Mouse (Mus musculus) CH12.LX (cell line): ENCODE results near the gene Cacna1b.

Experiments used
- BHLHE40 ChIP-seq: IDR thresholded peaks from 2 replicates; pipeline ENCODE4 v1.6.1; 2011; ENCODE audit warnings: mild to moderate bottlenecking, low read depth, low read length, improper control_type of control experiment
- CTCF ChIP-seq, 2 experiments: IDR thresholded peaks in 1 of 2; conservative IDR thresholded peaks in 1 of 2; 2 replicates each; pipeline ENCODE4 v1.5.1; 2011 to 2012; ENCODE audit warnings: low read depth in 2 of 2, low read length in 2 of 2, improper control_type of control experiment in 1 of 2, inconsistent platforms in 1 of 2, mild to moderate bottlenecking in 1 of 2, moderate library complexity in 1 of 2
- ELF1 ChIP-seq: IDR thresholded peaks from 2 replicates; pipeline ENCODE4 v1.6.1; 2014; ENCODE audit warnings: low read depth, mild to moderate bottlenecking, inconsistent platforms, low read length, improper control_type of control experiment
- EP300 ChIP-seq: IDR thresholded peaks from 2 replicates; pipeline ENCODE4 v1.6.1; 2011; ENCODE audit warnings: low read length, improper control_type of control experiment
- GABPA ChIP-seq: IDR thresholded peaks from 2 replicates; pipeline ENCODE4 v1.6.1; 2012; ENCODE audit warnings: low read depth, low read length, improper control_type of control experiment, inconsistent platforms; ENCODE audit not compliant: insufficient replicate concordance
- KAT2A ChIP-seq: IDR thresholded peaks from 2 replicates; pipeline ENCODE4 v1.6.1; 2012; ENCODE audit warnings: low read length, improper control_type of control experiment, inconsistent platforms; ENCODE audit not compliant: insufficient replicate concordance
- MAFK ChIP-seq: IDR thresholded peaks from 2 replicates; pipeline ENCODE4 v1.6.1; 2011; ENCODE audit warnings: low read length, improper control_type of control experiment; ENCODE audit not compliant: insufficient replicate concordance
- MAZ ChIP-seq: IDR thresholded peaks from 2 replicates; pipeline ENCODE4 v1.6.1; 2012; ENCODE audit warnings: low read depth, mild to moderate bottlenecking, inconsistent platforms, low read length, improper control_type of control experiment, moderate library complexity
- NELFE ChIP-seq: IDR thresholded peaks from 2 replicates; pipeline ENCODE4 v1.6.1; 2011; ENCODE audit warnings: low read depth, low read length, improper control_type of control experiment
- POLR2A ChIP-seq: IDR thresholded peaks from 2 replicates; pipeline ENCODE4 v1.6.1; 2011; ENCODE audit warnings: low read depth, mild to moderate bottlenecking, improper control_type of control experiment, low read length
- USF1 ChIP-seq: IDR thresholded peaks from 2 replicates; pipeline ENCODE4 v1.6.1; 2014; ENCODE audit warnings: low read depth, mild to moderate bottlenecking, inconsistent platforms, low read length, improper control_type of control experiment
- ZC3H11A ChIP-seq: IDR thresholded peaks from 2 replicates; pipeline ENCODE4 v1.6.1; 2012; ENCODE audit warnings: low read depth, mild to moderate bottlenecking, inconsistent platforms, low read length, improper control_type of control experiment
- ZMIZ1 ChIP-seq: IDR thresholded peaks from 2 replicates; pipeline ENCODE4 v1.6.1; 2012; ENCODE audit warnings: low read depth, mild to moderate bottlenecking, inconsistent platforms, low read length, improper control_type of control experiment

DNA sequence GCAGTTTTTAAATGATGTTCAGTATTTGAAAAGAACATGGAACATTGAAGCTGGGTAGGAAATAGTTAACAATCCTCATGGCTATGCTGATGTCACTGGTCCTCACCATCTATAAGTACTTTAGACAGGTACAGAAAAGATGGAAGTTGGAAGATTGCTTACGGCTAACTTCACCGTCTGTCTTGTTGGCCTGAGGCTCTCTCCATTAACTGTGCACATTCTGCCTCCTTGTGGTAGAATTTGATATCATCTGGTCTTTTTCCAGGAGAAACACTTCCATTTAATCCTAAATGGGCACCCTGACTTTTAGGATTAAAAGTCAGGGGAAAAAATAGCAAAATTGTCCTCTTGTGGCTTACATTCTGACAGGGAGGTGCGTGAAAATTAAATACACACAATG is 194.4 kb downstream of the Cacna1b start:
- no peak for TF ChIP-seq USF1
- TF ChIP-seq ELF1: no peak
- no peak for TF ChIP-seq POLR2A
- TF ChIP-seq ZC3H11A: peak; percentile 32; the same call in 1 of the 2 replicates
- TF ChIP-seq MAZ: no peak
- no peak for TF ChIP-seq KAT2A
- no peak for TF ChIP-seq MAFK
- TF ChIP-seq NELFE: no peak; the same call in 1 of the 2 replicates
- TF ChIP-seq CTCF (conservative IDR thresholded peaks at IDR 0.05 in 1 of 2, IDR thresholded peaks at IDR 0.05 in 1 of 2; ENCODE audit: low read depth in 2 of 2, low read length in 2 of 2): peak; percentile 24 to 88; a peak in 3 of 4 replicates
- no peak for TF ChIP-seq BHLHE40
- TF ChIP-seq GABPA: no peak
- TF ChIP-seq ZMIZ1: no peak
- no peak for TF ChIP-seq EP300
